ENCODE assay signal across 17 mouse cellular contexts in the genomic region with DNA sequence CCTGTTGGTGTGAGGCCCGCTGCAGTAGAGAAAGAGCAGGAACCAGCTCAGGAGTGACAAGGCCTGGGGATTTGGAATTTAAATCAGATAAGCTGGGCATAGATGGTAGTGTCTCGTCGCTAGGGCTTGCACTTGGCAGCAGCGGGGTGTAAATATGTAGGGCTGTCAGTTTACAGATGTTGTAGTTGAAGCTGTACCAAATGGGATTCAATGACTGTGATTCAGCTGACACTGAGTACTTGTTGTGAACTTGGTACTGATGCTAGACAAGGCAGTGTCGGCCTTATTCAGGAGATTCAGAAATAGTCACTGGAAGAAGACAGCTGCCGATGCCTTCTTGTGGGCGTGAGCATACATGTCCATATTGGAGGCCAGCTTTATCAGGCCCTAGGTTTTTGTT. TPM values are rescaled to one million over a fixed set of nuclear protein-coding genes. Genes with fewer than 3 reads are reported as not detected.
DNase-seq lines count a peak whose midpoint lies in the region; ATAC-seq and TF ChIP-seq lines count a peak whose summit lies in the region.
"Had no signal": no experiment of that assay in that cellular context is flagged by ENCODE, and none has a peak within 500 bp of the region (broad histone marks: within the 10 kb centered on the region; RNA-seq: fewer than 3 reads in every experiment).

No protein-coding gene starts in this region.

- 58% methylated on average over 7 of the region's 7 CpGs for WGBS in forebrain, postnatal 0 days
- 67% methylated on average over 7 of the region's 7 CpGs for WGBS in forebrain, embryonic 16.5 days
- WGBS in heart, embryonic 16.5 days, result 49% methylated on average over 7 of the region's 7 CpGs
- WGBS in lung, embryonic 15.5 days, result 68% methylated on average over 7 of the region's 7 CpGs
- WGBS in intestine, embryonic 16.5 days, result 77% methylated on average over 7 of the region's 7 CpGs

- 0 out of 2 replicates have a peak, but pooled peaks cover 5% of the 10 kb centered on the region for H3K36me3 ChIP-seq in forebrain, postnatal 0 days (ENCODE audit: insufficient read depth)
- no peaks in the 10 kb centered on the region for H3K36me3 ChIP-seq in forebrain, embryonic 16.5 days (ENCODE audit: control insufficient read depth, insufficient read depth)
- H3K36me3 ChIP-seq in heart, embryonic 16.5 days (ENCODE audit: control insufficient read depth, insufficient read depth), result no peaks in the 10 kb centered on the region
- H3K36me3 ChIP-seq in lung, embryonic 15.5 days, result no peaks in the 10 kb centered on the region
- H3K36me3 ChIP-seq in intestine, embryonic 16.5 days (ENCODE audit: control insufficient read depth, insufficient read depth, low read length), result no peaks in the 10 kb centered on the region
- H3K36me3 ChIP-seq: intestine, embryonic 15.5 days had no signal

- peak; percentile 82 for ATAC-seq in forebrain, postnatal 0 days
- no peak for ATAC-seq in forebrain, embryonic 16.5 days
- ATAC-seq in heart, embryonic 16.5 days (replicated peaks; ENCODE audit: extremely low read depth, insufficient read depth, low FRiP score), result no peak
- no peak for ATAC-seq in lung, embryonic 15.5 days (ENCODE audit: borderline replicate concordance, extremely low read depth, low FRiP score, low TSS enrichment)
- ATAC-seq in intestine, embryonic 16.5 days, result no peak
- ATAC-seq: forebrain, embryonic 14.5 days; intestine, embryonic 15.5 days had no signal

- no peak overlapping the region for H3K4me3 ChIP-seq in forebrain, postnatal 0 days (ENCODE audit: low read depth, low read length)
- H3K4me3 ChIP-seq in forebrain, embryonic 16.5 days (replicated peaks; ENCODE audit: low read length), result no peak overlapping the region
- H3K4me3 ChIP-seq in heart, embryonic 16.5 days (ENCODE audit: low read length), result no peak overlapping the region
- H3K4me3 ChIP-seq in lung, embryonic 15.5 days, result no peak overlapping the region
- no peak overlapping the region for H3K4me3 ChIP-seq in intestine, embryonic 16.5 days (ENCODE audit: low read length)
- H3K4me3 ChIP-seq: intestine, embryonic 15.5 days had no signal

- H3K4me2 ChIP-seq in forebrain, postnatal 0 days (ENCODE audit: low read depth), result no peak overlapping the region
- no peak overlapping the region for H3K4me2 ChIP-seq in forebrain, embryonic 16.5 days (ENCODE audit: low read length)
- no peak overlapping the region for H3K4me2 ChIP-seq in heart, embryonic 16.5 days (ENCODE audit: low read depth, low read length)
- H3K4me2 ChIP-seq in lung, embryonic 15.5 days, result no peak overlapping the region
- H3K4me2 ChIP-seq in intestine, embryonic 16.5 days (ENCODE audit: low read depth, low read length), result no peak overlapping the region
- H3K4me2 ChIP-seq: intestine, embryonic 15.5 days had no signal

- peak; percentile 36 for DNase-seq in forebrain, postnatal 0 days
- no peak for DNase-seq in heart, adult 9 months (ENCODE audit: low spot score in 2 of 2)
- DNase-seq in lung, postnatal 25 days (ENCODE audit: low spot score), result no peak
- DNase-seq in lung, postnatal 14 days, result peak; percentile 3
- DNase-seq: adrenal gland, postnatal 25 days; cerebellum, adult 9-11 months; embryo, embryonic 11 days; right cerebral cortex, postnatal 4 days; thymus, adult 18-20 months had no signal

- H3K9ac ChIP-seq in forebrain, postnatal 0 days, result no peak overlapping the region
- H3K9ac ChIP-seq in forebrain, embryonic 16.5 days (replicated peaks; ENCODE audit: low read depth, low read length), result no peak overlapping the region
- H3K9ac ChIP-seq in heart, embryonic 16.5 days (ENCODE audit: low read length), result no peak overlapping the region
- H3K9ac ChIP-seq in lung, embryonic 15.5 days, result no peak overlapping the region
- H3K9ac ChIP-seq in intestine, embryonic 16.5 days (ENCODE audit: low read depth, low read length), result no peak overlapping the region
- H3K9ac ChIP-seq: intestine, embryonic 15.5 days; liver, embryonic 14.5 days had no signal

- no peaks in the 10 kb centered on the region for H3K4me1 ChIP-seq in forebrain, postnatal 0 days (ENCODE audit: insufficient read depth)
- H3K4me1 ChIP-seq in forebrain, embryonic 16.5 days (replicated peaks; ENCODE audit: control insufficient read depth, insufficient read depth, low read length), result peaks cover 11% of the 10 kb centered on the region
- H3K4me1 ChIP-seq in heart, embryonic 16.5 days (ENCODE audit: control insufficient read depth, insufficient read depth, low read length), result peaks cover 46% of the 10 kb centered on the region
- peaks cover 29% of the 10 kb centered on the region for H3K4me1 ChIP-seq in lung, embryonic 15.5 days
- 0 out of 2 replicates have a peak, but pooled peaks cover 3% of the 10 kb centered on the region for H3K4me1 ChIP-seq in intestine, embryonic 16.5 days (ENCODE audit: control insufficient read depth, insufficient read depth, low read length)

- TF ChIP-seq CTCF in forebrain, postnatal 0 days (IDR thresholded peaks at IDR 0.05; ENCODE audit: low read depth), result no peak

- H3K27me3 ChIP-seq in forebrain, postnatal 0 days (ENCODE audit: insufficient read depth, low read length), result no peaks in the 10 kb centered on the region
- 0 out of 2 replicates have a peak, but pooled peaks cover 5% of the 10 kb centered on the region for H3K27me3 ChIP-seq in forebrain, embryonic 16.5 days (replicated peaks; ENCODE audit: control insufficient read depth, insufficient read depth, low read length)
- no peaks in the 10 kb centered on the region for H3K27me3 ChIP-seq in heart, embryonic 16.5 days (ENCODE audit: control insufficient read depth, insufficient read depth, low read length)
- no peaks in the 10 kb centered on the region for H3K27me3 ChIP-seq in lung, embryonic 15.5 days
- H3K27me3 ChIP-seq in intestine, embryonic 16.5 days (replicated peaks; ENCODE audit: control insufficient read depth, insufficient read depth, low read length), result no peaks in the 10 kb centered on the region
- H3K27me3 ChIP-seq: intestine, embryonic 15.5 days had no signal

- H3K9me3 ChIP-seq in forebrain, postnatal 0 days (ENCODE audit: low read length), result no peaks in the 10 kb centered on the region
- H3K9me3 ChIP-seq in forebrain, embryonic 16.5 days (ENCODE audit: control insufficient read depth, low read length), result no peaks in the 10 kb centered on the region
- no peaks in the 10 kb centered on the region for H3K9me3 ChIP-seq in heart, embryonic 16.5 days (replicated peaks; ENCODE audit: control insufficient read depth, low read length)
- H3K9me3 ChIP-seq in lung, embryonic 15.5 days, result no peaks in the 10 kb centered on the region
- no peaks in the 10 kb centered on the region for H3K9me3 ChIP-seq in intestine, embryonic 16.5 days (ENCODE audit: control insufficient read depth, low read length)
- H3K9me3 ChIP-seq: intestine, embryonic 15.5 days had no signal

- H3K27ac ChIP-seq in forebrain, postnatal 0 days (ENCODE audit: low read depth, low read length), result no peak overlapping the region
- H3K27ac ChIP-seq in forebrain, embryonic 16.5 days (ENCODE audit: low read length), result no peak overlapping the region
- peak overlapping the region; percentile 52; the same call in 1 of the 2 replicates for H3K27ac ChIP-seq in heart, embryonic 16.5 days (ENCODE audit: low read length)
- H3K27ac ChIP-seq in lung, embryonic 15.5 days, result 0 out of 2 replicates have a peak overlapping the region, but pooled peaks have one; percentile 0
- H3K27ac ChIP-seq in intestine, embryonic 16.5 days (ENCODE audit: low read length), result no peak overlapping the region
- H3K27ac ChIP-seq: intestine, embryonic 15.5 days; kidney, postnatal 0 days; liver, embryonic 14.5 days had no signal

RNA-seq across cellular contexts. Expression of gene Tcp11l2, which starts 5.8 kb away (rescaled TPM):
- 14.3 and 20.1 TPM in 2 replicates for total RNA-seq in forebrain, postnatal 0 days (2014; rRNA removed)
- polyA plus RNA-seq in forebrain, postnatal 0 days (2015; fragmentation: Nextera tagmentation; extraction: Ambion mirVana), result 21.6 and 24.9 TPM in 2 replicates
- 36.6 and 44.6 TPM in 2 replicates for polyA plus RNA-seq in forebrain, embryonic 16.5 days (2015; fragmentation: Nextera tagmentation; extraction: Ambion mirVana)
- 35.1 and 39.5 TPM in 2 replicates for polyA plus RNA-seq in heart, embryonic 16.5 days (2015; fragmentation: Nextera tagmentation; extraction: Ambion mirVana)
- 24.4 and 29.0 TPM in 2 replicates for polyA plus RNA-seq in lung, embryonic 15.5 days (2015; fragmentation: Nextera tagmentation; extraction: Ambion mirVana)
- 13.4 and 13.6 TPM in 2 replicates for polyA plus RNA-seq in intestine, embryonic 16.5 days (2015; fragmentation: Nextera tagmentation; extraction: Ambion mirVana)

RNA-seq across cellular contexts. Expression of gene Polr3b, which starts 39.9 kb away (rescaled TPM):
- total RNA-seq in forebrain, postnatal 0 days (2014; rRNA removed), result 13.6 and 17.1 TPM in 2 replicates
- 5.9 and 8.8 TPM in 2 replicates for polyA plus RNA-seq in forebrain, postnatal 0 days (2015; fragmentation: Nextera tagmentation; extraction: Ambion mirVana)
- 15.7 and 16.7 TPM in 2 replicates for polyA plus RNA-seq in forebrain, embryonic 16.5 days (2015; fragmentation: Nextera tagmentation; extraction: Ambion mirVana)
- polyA plus RNA-seq in heart, embryonic 16.5 days (2015; fragmentation: Nextera tagmentation; extraction: Ambion mirVana), result 9.8 and 10.0 TPM in 2 replicates
- polyA plus RNA-seq in lung, embryonic 15.5 days (2015; fragmentation: Nextera tagmentation; extraction: Ambion mirVana), result 15.6 and 15.7 TPM in 2 replicates
- polyA plus RNA-seq in intestine, embryonic 16.5 days (2015; fragmentation: Nextera tagmentation; extraction: Ambion mirVana), result 10.4 and 10.5 TPM in 2 replicates

RNA-seq across cellular contexts. Expression of gene Ckap4, which starts 48.4 kb away (rescaled TPM):
- 49.1 and 66.3 TPM in 2 replicates for total RNA-seq in forebrain, postnatal 0 days (2014; rRNA removed)
- 39.9 and 50.1 TPM in 2 replicates for polyA plus RNA-seq in forebrain, postnatal 0 days (2015; fragmentation: Nextera tagmentation; extraction: Ambion mirVana)
- polyA plus RNA-seq in forebrain, embryonic 16.5 days (2015; fragmentation: Nextera tagmentation; extraction: Ambion mirVana), result 37.5 and 38.0 TPM in 2 replicates
- 56.5 and 75.5 TPM in 2 replicates for polyA plus RNA-seq in heart, embryonic 16.5 days (2015; fragmentation: Nextera tagmentation; extraction: Ambion mirVana)
- polyA plus RNA-seq in lung, embryonic 15.5 days (2015; fragmentation: Nextera tagmentation; extraction: Ambion mirVana), result 141 and 144 TPM in 2 replicates
- polyA plus RNA-seq in intestine, embryonic 16.5 days (2015; fragmentation: Nextera tagmentation; extraction: Ambion mirVana), result 14.4 and 19.9 TPM in 2 replicates

Comparison
In these comparisons a context has a peak if more than half of its experiments do, and no peak if none do; other contexts are left out.
1. DNase-seq: peak in forebrain, postnatal 0 days (single experiment) and lung, postnatal 14 days (single experiment); none in heart, adult 9 months (0 of 2) and lung, postnatal 25 days (single experiment).
2. H3K27ac ChIP-seq: peak in heart, embryonic 16.5 days (single experiment) and lung, embryonic 15.5 days (single experiment); none in forebrain, postnatal 0 days (single experiment), forebrain, embryonic 16.5 days (single experiment) and intestine, embryonic 16.5 days (single experiment).